ENCODE assay signal across 8 mouse cellular contexts in the genomic region with DNA sequence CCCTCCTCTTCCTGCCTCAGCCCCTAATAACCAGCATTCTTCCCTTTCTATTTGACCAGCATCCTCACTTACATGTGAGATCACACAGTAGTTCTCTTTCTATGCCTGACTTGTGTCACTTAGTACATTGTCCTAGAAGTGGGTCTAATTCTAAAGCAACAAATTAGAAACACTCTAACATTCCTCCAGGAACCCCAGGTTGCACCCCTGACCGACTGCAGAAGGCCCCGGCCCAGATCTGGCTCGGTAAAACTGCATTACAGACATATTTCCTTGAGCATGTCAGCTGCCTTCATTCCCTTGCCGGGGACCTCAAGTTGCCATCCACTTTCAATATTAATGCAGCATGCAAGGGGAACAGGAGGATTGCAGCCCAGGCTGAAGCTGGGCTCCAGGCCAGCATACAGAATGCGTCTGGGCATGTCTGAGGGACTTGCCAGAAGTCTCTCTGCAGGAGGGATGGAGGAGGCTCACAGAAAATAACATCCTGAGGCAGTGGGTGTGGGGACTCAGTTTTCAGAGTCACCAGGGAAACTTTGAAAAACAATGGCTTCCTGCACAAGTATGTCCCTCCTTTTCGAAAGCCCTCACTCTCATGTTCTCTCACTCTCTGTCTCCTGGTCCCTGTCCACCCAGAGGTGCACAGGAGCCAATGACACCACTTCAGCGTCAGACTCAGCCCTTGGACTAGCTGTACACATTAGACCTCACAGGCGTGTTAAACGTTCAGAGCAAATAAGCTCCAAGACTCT. TPM values are rescaled to one million over a fixed set of nuclear protein-coding genes. Genes with fewer than 3 reads are reported as not detected.
DNase-seq lines count a peak whose midpoint lies in the region; ATAC-seq lines count a peak whose summit lies in the region.

No protein-coding gene starts in this region.

- no peak overlapping the region for H3K4me3 ChIP-seq in hindbrain, embryonic 16.5 days (ENCODE audit: low read length)

- no peaks in the 10 kb centered on the region for H3K36me3 ChIP-seq in hindbrain, embryonic 16.5 days (ENCODE audit: control insufficient read depth, insufficient read depth, low read length)

- intact Hi-C loops in left cerebral cortex, postnatal 14 days (cut with DNase I), result loop anchor here (5.0 kb wide), 1 partner anchor 57 kb away; no protein-coding TSS in a partner anchor

- H3K9me3 ChIP-seq in hindbrain, embryonic 16.5 days (ENCODE audit: control insufficient read depth, low read length), result no peaks in the 10 kb centered on the region

- H3K27ac ChIP-seq in hindbrain, embryonic 16.5 days (ENCODE audit: low read depth, low read length), result peak overlapping the region; percentile 60

- peak; percentile 36 for DNase-seq in ovary, postnatal 10 days (ENCODE audit: low spot score)
- no peak for DNase-seq in ovary, adult 18-20 months (ENCODE audit: low spot score)
- peak; percentile 93 to 96 for DNase-seq in cerebellum, postnatal 10 days
- peak; percentile 70 to 76 for DNase-seq in frontal cortex, postnatal 36 days (ENCODE audit: low spot score in 2 of 2)
- DNase-seq in left cerebral cortex, postnatal 14 days (ENCODE audit: low spot score in 2 of 2), result peak; percentile 68 to 71
- DNase-seq in naive thymus-derived CD4-positive, alpha-beta T cell, adult 2 months (ENCODE audit: low read depth), result peak; percentile 74
- peak; percentile 82 for DNase-seq in urinary bladder, postnatal 14 days (ENCODE audit: low spot score)

- H3K9ac ChIP-seq in hindbrain, embryonic 16.5 days (ENCODE audit: low read depth, low read length), result peak overlapping the region; percentile 6; the same call in 1 of the 2 replicates

- peaks cover 12% of the 10 kb centered on the region for H3K4me1 ChIP-seq in hindbrain, embryonic 16.5 days (ENCODE audit: control insufficient read depth, insufficient read depth, low read depth, low read length)

- ATAC-seq in hindbrain, embryonic 16.5 days, result peak; percentile 95

- H3K4me2 ChIP-seq in hindbrain, embryonic 16.5 days (ENCODE audit: low read length), result peak overlapping the region; percentile 19; the same call in 1 of the 2 replicates

- no peaks in the 10 kb centered on the region for H3K27me3 ChIP-seq in hindbrain, embryonic 16.5 days (replicated peaks; ENCODE audit: control insufficient read depth, insufficient read depth, low read length)

- 27% methylated on average over 9 of the region's 9 CpGs for WGBS in hindbrain, embryonic 16.5 days

RNA-seq across cellular contexts. Expression of gene Gm11084, which starts 9.0 kb away (rescaled TPM):
- not detected in 2 replicates for polyA plus RNA-seq in hindbrain, embryonic 16.5 days (2015; fragmentation: Nextera tagmentation; extraction: Ambion mirVana)
- total RNA-seq in left cerebral cortex, postnatal 14 days (2021), result not detected

RNA-seq across cellular contexts. Expression of gene Sp3, which starts 15.3 kb away (rescaled TPM):
- polyA plus RNA-seq in hindbrain, embryonic 16.5 days (2015; fragmentation: Nextera tagmentation; extraction: Ambion mirVana), result 30.0 and 31.2 TPM in 2 replicates
- total RNA-seq in left cerebral cortex, postnatal 14 days (2021), result 10 to 100 TPM; 50.5 to 55.5 TPM
